Mouse (Mus musculus) C2C12 (cell line): ENCODE data around the gene B4gat1.

Source experiments
- CTCF ChIP-seq: IDR thresholded peaks from one replicate; pipeline ENCODE4 v1.5.1; 2011; ENCODE audit not compliant: control insufficient read depth, insufficient read depth, insufficient read length
- MYOD1 ChIP-seq: IDR thresholded peaks from one replicate; pipeline ENCODE4 v1.6.1; 2011; ENCODE audit warnings: low read depth; ENCODE audit not compliant: control insufficient read depth, insufficient read length
- MYOG ChIP-seq: IDR thresholded peaks from one replicate; pipeline ENCODE4 v1.6.1; 2011; ENCODE audit not compliant: control insufficient read depth, insufficient read length; ENCODE audit errors: extremely low read depth

DNA sequence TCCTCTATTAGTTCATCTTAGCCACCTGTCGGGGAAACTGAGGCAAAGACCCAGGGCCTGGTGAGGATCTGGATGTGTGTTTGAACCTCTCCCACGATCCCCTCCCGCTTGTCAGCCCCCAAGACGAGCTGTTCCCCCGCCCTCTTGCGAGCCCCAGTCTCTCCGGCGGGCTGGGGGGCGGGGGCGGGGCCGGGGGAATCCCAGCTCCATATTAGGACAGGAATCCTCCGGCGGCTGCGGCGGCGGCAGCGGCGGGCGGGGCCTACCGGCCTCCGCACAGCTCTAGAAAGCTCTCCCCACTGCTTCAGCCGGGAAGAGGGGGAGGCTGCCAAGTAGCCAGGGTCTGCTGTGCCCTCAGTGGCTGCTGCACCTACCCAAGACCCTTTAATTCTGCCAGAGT is 47.9 kb upstream of the B4gat1 start:
- TF ChIP-seq CTCF (no peak), MYOG (no peak), MYOD1 (no peak)
